Mouse (Mus musculus): ENCODE data around the gene Slc25a48.

The Slc25a48 gene

DNA sequence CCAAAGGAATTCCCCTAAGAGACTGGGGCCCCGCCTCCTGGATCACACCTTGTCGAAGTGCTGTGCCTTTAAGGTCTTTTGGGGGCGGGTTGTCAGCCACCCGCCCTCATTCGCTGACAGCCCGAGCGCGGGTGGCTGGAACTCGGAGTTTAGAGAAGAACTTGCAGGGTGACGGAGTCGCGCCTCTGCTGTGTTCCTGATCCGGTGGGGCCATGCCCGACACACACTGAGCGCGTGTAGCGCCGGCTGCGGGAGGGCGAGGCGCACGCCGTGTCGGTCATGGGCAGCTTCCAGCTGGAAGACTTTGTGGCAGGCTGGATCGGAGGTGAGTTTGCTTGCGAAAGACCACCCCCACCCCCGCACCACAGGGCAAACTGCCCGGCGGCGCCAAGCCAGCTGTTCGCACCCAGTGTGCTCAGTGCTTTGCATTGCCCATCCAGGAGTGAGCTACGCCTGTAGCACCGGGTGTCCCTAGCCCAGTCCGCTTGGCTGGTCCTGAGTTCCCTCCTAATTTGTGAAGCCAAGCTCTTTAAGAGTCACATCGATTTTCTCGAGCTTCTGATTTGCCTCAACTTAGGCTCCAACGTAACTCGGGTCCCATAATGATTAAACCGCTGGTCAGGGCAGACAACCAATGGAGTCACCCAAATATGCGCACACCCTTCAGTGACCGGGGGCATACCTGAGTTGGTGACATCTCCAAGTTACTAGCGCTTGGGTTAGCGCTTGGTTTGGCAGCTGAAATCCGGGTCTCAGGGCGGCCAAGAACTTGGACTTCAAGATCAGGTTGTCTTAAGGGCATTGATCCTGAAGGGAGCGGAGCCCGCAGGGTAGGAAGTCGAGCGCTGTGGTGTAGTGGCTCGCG is at the start of gene Slc25a48:
Gene Slc25a48, plus strand, starts transcription at position 145 of the 865 bp plus-strand sequence.
- no peak for DNase-seq (ENCODE audit: low read depth in 1 of 2, low spot score in 2 of 2)

- DNase-seq (ENCODE audit: low read depth in 1 of 2, low spot score in 2 of 2): no peak
Measured at GRCm38 (mm10) chr13:56397572-56397971, 40.6 kb upstream of the Slc25a48 start.

- DNase-seq (ENCODE audit: low read depth in 1 of 2, low spot score in 2 of 2): no peak
Measured at GRCm38 (mm10) chr13:56401186-56401585, 37.0 kb upstream of the Slc25a48 start.

DNA sequence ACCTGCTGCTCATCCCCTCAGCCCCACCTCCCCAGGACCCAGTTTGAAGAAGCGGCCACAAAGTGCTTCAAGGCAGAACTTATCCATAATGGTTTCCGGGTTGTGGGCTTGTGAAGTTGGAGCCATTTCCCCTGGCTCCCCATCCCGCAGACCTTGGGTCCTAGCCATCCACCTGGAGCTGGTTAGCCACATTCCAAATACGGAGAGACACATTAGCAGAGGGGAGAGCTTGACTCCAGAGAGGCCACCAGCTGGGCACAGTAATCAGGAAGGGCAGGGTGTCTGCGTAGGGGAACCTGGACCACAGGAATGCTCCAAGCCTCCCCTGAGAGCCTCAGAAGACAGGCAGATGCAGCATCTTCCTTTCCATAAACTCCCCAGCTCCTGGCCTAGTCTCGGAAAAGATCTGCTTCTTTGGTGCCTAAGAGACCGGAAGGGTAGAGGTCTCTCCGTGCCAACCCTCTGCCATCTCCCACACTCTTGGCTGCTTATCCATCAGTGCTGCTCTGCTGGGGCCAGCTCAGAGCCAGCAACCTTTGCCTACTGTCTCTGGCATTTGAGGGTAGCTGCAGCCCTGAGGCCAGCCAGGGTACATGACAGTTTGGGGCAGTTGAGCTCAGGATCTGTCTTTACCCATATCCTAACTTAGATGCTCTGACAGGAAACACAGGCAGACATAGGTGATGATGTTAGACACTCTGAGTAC is 34.6 kb upstream of the Slc25a48 start:
- DNase-seq (ENCODE audit: low read depth in 1 of 2, low spot score in 2 of 2): no peak

DNA sequence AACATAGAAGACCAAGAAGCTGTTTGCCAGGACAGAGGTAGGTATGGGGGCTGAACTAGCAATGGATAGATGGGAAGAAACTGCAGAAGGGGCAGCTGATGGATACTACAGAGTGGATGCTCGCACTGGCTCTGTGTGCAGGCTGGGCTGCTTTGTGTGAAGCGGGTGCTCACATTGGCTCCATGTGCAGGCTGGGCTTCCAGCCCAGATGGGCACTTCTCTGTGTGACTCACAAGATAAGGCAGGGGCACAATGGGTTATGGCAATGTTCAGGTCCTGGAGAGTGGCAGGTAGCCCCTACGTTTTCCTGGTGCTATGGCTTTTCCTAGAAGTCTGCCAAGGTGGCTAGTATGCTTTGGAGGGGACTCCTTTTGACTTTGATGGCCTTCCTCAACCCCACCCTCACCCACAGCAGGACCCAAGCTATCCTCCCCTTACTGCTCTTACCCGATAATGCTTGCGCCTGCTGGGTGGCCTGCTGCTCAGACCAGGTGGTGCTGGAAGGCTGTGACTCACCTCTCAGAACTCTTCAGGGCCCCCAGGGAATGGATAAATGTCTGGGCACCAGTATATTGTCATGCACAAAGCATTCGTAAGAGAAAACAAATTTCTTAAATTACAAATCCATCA is 33.5 kb upstream of the Slc25a48 start:
- no peak for DNase-seq (ENCODE audit: low read depth in 1 of 2, low spot score in 2 of 2)

DNA sequence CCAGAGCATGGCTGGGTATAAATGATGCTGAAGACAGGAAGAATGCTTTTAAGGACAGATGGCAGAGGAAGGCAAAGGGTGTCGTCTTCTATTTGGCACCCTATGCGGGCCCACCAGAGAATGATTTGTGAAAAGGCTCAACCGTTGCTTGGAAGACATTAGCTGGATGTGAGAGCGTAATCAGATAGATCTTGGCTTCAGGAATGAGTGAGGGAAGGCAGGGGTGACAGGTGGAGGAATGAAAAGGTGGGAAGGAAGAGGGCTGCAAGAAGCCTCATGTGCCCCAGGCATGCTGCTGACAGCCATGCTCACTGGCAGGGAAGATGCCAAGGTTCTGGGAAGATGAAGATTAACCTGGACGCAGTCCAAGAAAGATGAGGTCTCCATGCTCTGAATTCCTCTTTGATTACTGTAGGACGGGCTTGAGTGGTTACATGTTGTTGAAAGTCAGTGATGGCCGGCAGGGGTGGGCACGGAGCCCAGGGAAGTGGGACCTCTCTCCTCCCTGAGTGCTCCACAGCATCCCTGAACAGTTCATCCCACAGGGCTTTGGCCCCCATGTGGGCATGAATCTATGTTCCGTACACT is 25.8 kb upstream of the Slc25a48 start:
- no peak for DNase-seq (ENCODE audit: low read depth in 1 of 2, low spot score in 2 of 2)

GRCm38 (mm10) chr13:56418685-56419483 is 19.3 kb upstream of the Slc25a48 start:
- no peak for DNase-seq (ENCODE audit: low read depth in 1 of 2, low spot score in 2 of 2)

- no peak for DNase-seq (ENCODE audit: low read depth in 1 of 2, low spot score in 2 of 2)
Measured at GRCm38 (mm10) chr13:56419538-56419937, 18.6 kb upstream of the Slc25a48 start.

DNA sequence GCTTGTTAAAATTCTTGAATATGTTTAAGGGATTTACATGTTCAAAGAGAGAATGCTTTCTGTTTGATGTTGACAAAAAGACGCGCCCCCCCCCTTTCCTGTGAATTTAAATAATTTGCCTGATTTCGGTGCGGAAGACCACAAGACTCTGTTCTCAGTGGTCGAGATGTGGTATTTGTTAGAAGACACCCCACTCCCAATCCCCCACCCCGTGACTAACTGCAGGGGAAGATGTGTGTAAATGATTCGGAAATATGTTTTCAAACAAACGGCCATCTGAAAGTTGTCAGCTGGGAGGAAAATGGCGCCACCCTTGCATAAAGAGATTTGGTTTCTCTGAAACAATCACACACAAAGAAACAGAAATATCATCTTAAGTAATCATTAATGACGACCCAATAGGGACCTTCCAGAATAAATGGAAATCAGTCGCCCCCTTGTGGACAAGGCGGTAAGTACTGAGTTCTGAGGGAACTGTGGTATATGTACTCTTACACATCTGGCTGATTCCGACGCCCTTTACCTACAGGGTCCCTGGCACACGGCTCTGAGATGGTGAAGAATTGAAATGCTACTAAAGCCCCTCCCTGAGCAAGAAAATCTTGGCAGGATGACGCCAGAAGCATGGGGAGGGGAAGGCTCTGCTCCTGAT is 16.0 kb upstream of the Slc25a48 start:
- DNase-seq (ENCODE audit: low read depth in 1 of 2, low spot score in 2 of 2): peak in 1 of 2 experiments; percentile 26

- DNase-seq (ENCODE audit: low read depth in 1 of 2, low spot score in 2 of 2): no peak
Measured at GRCm38 (mm10) chr13:56425931-56426330, 12.2 kb upstream of the Slc25a48 start.

GRCm38 (mm10) chr13:56426365-56426764 is 11.8 kb upstream of the Slc25a48 start, which contains the start of gene Gm3045:
TSS of gene Gm3045 (plus strand) at chr13:56426594.
- no peak for DNase-seq (ENCODE audit: low read depth in 1 of 2, low spot score in 2 of 2)

GRCm38 (mm10) chr13:56428724-56429500 is 9.2 kb upstream of the Slc25a48 start:
- peak in 1 of 2 experiments; percentile 12 for DNase-seq (ENCODE audit: low read depth in 1 of 2, low spot score in 2 of 2)

GRCm38 (mm10) chr13:56432496-56432895 is 5.7 kb upstream of the Slc25a48 start:
- no peak for DNase-seq (ENCODE audit: low read depth in 1 of 2, low spot score in 2 of 2)

DNA sequence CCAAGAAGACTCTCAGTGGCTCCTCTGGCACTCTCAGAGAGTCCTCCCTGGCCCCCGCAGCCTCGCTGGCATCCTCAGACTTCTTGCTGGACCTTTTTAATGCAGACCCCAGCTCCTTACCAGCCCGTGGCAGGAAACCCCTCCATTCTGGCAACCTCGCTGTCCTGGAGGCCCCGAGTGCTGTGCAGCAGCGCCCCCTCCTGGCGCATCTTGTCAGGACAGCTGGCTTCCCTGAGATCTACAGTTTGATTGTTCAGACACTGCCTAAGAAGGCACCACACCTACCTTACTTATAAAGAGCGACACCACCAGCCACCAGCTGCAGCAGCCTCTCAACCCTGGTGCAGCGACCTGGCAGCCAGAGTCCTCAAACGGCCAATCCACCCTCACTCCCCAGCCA is 4.7 kb upstream of the Slc25a48 start:
- peak in 1 of 2 experiments; percentile 10 for DNase-seq (ENCODE audit: low read depth in 1 of 2, low spot score in 2 of 2)

DNA sequence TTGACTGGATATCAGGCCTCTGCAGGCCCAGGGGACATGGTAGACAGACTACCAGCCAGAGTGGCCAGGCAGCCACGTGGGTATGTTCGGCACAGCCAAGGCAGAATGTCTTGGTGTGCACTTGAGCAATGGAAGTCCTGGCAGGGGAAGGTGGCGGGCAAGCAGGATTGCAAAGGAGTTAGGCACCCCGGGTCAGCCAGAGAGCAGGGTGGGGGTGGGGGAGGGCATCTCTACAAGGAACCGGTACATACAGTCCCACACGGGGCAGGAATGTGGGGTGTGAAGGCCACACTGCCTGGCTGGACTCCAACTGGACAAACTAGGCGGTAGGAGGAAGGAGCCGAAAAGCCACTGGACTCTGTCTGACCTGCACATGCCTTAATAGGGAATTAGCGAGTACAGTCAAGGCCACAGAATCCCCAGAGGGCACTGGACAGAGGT is 3.8 kb upstream of the Slc25a48 start:
- no peak for DNase-seq (ENCODE audit: low read depth in 1 of 2, low spot score in 2 of 2)

DNA sequence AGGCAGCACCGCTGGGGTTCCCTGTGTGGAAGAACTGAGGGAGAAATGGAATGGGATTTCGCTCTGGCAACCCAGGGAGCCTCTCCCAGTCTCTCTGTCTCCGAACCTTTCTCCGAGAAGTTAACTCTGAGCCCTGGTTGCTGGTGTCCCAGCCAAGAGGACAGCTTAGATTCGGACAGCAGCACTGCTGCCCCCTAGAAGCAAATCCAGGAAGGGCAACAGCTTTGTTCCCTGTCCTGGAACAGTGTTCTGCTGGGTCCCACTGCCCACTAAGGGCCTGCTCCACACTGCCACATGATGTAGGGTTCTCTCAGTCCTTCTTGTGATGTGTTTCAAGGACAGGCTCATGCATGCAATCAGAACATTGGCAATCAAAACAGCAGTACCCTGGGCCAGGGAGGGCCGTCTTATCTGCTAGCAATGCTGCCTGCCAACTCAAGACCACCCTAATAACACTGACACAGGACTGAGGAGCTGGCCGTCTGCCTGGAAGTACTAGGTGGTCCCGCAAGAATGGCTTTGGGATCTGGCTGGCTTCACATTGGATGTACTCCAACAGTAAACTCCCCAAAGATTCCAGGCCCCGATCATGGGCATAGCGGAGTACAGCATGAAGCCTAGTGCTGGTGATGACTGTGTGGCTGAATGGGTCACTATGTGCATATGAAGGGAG is 2.4 kb upstream of the Slc25a48 start:
- DNase-seq (ENCODE audit: low read depth in 1 of 2, low spot score in 2 of 2): no peak

GRCm38 (mm10) chr13:56443411-56443810 is 5.3 kb downstream of the Slc25a48 start:
- no peak for DNase-seq (ENCODE audit: low read depth in 1 of 2, low spot score in 2 of 2)

DNA sequence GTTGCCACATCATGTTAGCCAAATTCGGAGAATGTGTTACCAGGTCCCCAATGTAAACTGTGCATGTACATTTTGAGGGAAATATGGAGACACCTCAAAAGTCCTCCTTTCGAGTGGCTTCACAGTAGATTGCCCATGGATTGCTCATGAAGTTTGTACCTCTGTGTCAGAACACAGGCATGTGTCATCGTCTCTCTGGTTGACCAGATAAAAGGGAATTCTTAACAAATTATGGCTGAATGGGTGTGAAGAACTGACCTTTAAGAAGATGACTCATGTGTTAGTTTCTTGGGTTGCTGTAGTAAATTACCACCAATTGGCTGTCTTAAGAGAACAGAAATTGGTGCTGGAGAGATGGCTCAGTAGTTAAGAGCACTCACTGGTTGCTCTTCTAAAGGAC is 6.0 kb downstream of the Slc25a48 start:
- no peak for DNase-seq (ENCODE audit: low read depth in 1 of 2, low spot score in 2 of 2)

DNA sequence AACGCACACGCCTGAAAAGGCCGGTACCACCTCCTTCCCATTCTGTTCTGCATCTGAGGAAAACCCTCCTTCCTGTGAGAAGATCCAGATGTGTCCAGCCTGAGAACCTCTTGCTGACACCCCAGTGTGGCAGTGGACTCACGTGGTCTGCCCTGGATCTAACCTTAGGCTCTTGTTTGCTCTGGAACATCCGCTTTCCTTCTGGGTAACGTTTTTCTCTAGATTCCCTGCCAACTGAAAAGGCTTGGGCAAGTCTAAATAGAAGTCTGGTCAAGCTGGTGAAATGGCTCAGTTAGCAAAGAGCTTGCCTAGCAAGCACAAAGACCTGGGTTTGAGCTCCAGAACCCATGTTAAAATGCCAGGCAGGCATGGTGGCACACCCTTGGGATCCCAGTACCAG is 6.8 kb downstream of the Slc25a48 start:
- DNase-seq (ENCODE audit: low read depth in 1 of 2, low spot score in 2 of 2): no peak

Measured in monocyte, adult 2 months (primary cell).